In genomic region chr5:139364260-139364910, GRCm38 (mm10) we compare ENCODE assay signal across 8 mouse cellular contexts. TPM values are rescaled to one million over a fixed set of nuclear protein-coding genes. Genes with fewer than 3 reads are reported as not detected.
DNase-seq lines count a peak whose midpoint lies in the region; ATAC-seq lines count a peak whose summit lies in the region.

No protein-coding gene starts in this region.

- peak; percentile 96 for DNase-seq in adipocyte (ENCODE audit: low spot score)
- peak; percentile 88 for DNase-seq in embryo, embryonic 10 days (ENCODE audit: low spot score)
- DNase-seq in gastrocnemius, postnatal 25 days, result peak; percentile 81
- peak; percentile 87 to 92 for DNase-seq in left cerebral cortex, postnatal 25 days (ENCODE audit: low spot score in 2 of 2)
- peak; percentile 82 for DNase-seq in mesoderm, embryonic 11.5 days (ENCODE audit: low read depth, low spot score)
- peak; percentile 83 for DNase-seq in right cerebral cortex, postnatal 25 days
- DNase-seq in urinary bladder, postnatal 4 days (ENCODE audit: low spot score in 2 of 2), result peak; percentile 74 to 90

- intact Hi-C loops in left cerebral cortex, postnatal 25 days (cut with DNase I), result loop anchor here (1.0 to 2.0 kb wide), 2 partner anchors 34 to 104 kb away; no protein-coding TSS in a partner anchor

- no peak overlapping the region for H3K4me3 ChIP-seq in intestine, embryonic 15.5 days (replicated peaks)

- H3K4me2 ChIP-seq in intestine, embryonic 15.5 days (replicated peaks), result 0 out of 2 replicates have a peak overlapping the region, but pooled peaks have one; percentile 23

- ATAC-seq in intestine, embryonic 15.5 days, result peak; percentile 26; the same call in 1 of the 2 replicates

- 0 out of 2 replicates have a peak overlapping the region, but pooled peaks have one; percentile 21 for H3K9ac ChIP-seq in intestine, embryonic 15.5 days

- no peaks in the 10 kb centered on the region for H3K36me3 ChIP-seq in intestine, embryonic 15.5 days

- no peaks in the 10 kb centered on the region for H3K9me3 ChIP-seq in intestine, embryonic 15.5 days

- H3K27ac ChIP-seq in intestine, embryonic 15.5 days, result no peak overlapping the region

- no peaks in the 10 kb centered on the region for H3K27me3 ChIP-seq in intestine, embryonic 15.5 days (replicated peaks)

- peaks cover 12% of the 10 kb centered on the region for H3K4me1 ChIP-seq in intestine, embryonic 15.5 days (replicated peaks)

- WGBS in intestine, embryonic 15.5 days, result 25% methylated on average over 12 of the region's 12 CpGs

RNA-seq across cellular contexts. Expression of gene Cyp2w1, which starts 12.0 kb away (rescaled TPM):
- total RNA-seq in gastrocnemius, postnatal 25 days (2021), result not detected
- 23.5 and 25.8 TPM in 2 replicates for polyA plus RNA-seq in intestine, embryonic 15.5 days (2015; fragmentation: Nextera tagmentation; extraction: Ambion mirVana)
- total RNA-seq in left cerebral cortex, postnatal 25 days (2021), result not detected

RNA-seq across cellular contexts. Expression of gene Gpr146, which starts 13.1 kb away (rescaled TPM):
- 10 to 100 TPM; 23.5 to 23.6 TPM for total RNA-seq in gastrocnemius, postnatal 25 days (2021)
- polyA plus RNA-seq in intestine, embryonic 15.5 days (2015; fragmentation: Nextera tagmentation; extraction: Ambion mirVana), result 2.2 and 2.7 TPM in 2 replicates
- total RNA-seq in left cerebral cortex, postnatal 25 days (2021), result 10 to 100 TPM; 12.0 to 13.5 TPM

RNA-seq across cellular contexts. Expression of gene Cox19, which starts 13.2 kb away (rescaled TPM):
- 10 to 100 TPM; 74.4 to 86.5 TPM for total RNA-seq in gastrocnemius, postnatal 25 days (2021)
- 162 and 168 TPM in 2 replicates for polyA plus RNA-seq in intestine, embryonic 15.5 days (2015; fragmentation: Nextera tagmentation; extraction: Ambion mirVana)
- total RNA-seq in left cerebral cortex, postnatal 25 days (2021), result 10 to 100 TPM; 65.6 to 70.7 TPM

RNA-seq across cellular contexts. Expression of gene Adap1, which starts 39.0 kb away (rescaled TPM):
- total RNA-seq in gastrocnemius, postnatal 25 days (2021), result 1 to 10 TPM; 1.1 to 1.4 TPM
- polyA plus RNA-seq in intestine, embryonic 15.5 days (2015; fragmentation: Nextera tagmentation; extraction: Ambion mirVana), result 20.1 and 20.5 TPM in 2 replicates
- 100 to 1,000 TPM; 295 to 315 TPM for total RNA-seq in left cerebral cortex, postnatal 25 days (2021)

RNA-seq across cellular contexts. Expression of gene C130050O18Rik, which starts 40.7 kb away (rescaled TPM):
- total RNA-seq in gastrocnemius, postnatal 25 days (2021), result under 1 TPM; 0.32 to 0.61 TPM
- polyA plus RNA-seq in intestine, embryonic 15.5 days (2015; fragmentation: Nextera tagmentation; extraction: Ambion mirVana), result 0.81 and 0.85 TPM in 2 replicates
- under 1 TPM; 0.30 to 0.34 TPM for total RNA-seq in left cerebral cortex, postnatal 25 days (2021)
